Mouse (Mus musculus) cerebellum, adult 8-10 months (tissue): ENCODE results near the gene Eprs.
"Not testable (repeated sequence)": the region's sequence is repeated elsewhere in the genome, so short reads cannot be mapped to it uniquely, and the experiment has no call there.

Experiments used
- DNase-seq: peaks from one replicate; pipeline ENCODE4 v3.0.0; 2022

Gene Eprs

DNA sequence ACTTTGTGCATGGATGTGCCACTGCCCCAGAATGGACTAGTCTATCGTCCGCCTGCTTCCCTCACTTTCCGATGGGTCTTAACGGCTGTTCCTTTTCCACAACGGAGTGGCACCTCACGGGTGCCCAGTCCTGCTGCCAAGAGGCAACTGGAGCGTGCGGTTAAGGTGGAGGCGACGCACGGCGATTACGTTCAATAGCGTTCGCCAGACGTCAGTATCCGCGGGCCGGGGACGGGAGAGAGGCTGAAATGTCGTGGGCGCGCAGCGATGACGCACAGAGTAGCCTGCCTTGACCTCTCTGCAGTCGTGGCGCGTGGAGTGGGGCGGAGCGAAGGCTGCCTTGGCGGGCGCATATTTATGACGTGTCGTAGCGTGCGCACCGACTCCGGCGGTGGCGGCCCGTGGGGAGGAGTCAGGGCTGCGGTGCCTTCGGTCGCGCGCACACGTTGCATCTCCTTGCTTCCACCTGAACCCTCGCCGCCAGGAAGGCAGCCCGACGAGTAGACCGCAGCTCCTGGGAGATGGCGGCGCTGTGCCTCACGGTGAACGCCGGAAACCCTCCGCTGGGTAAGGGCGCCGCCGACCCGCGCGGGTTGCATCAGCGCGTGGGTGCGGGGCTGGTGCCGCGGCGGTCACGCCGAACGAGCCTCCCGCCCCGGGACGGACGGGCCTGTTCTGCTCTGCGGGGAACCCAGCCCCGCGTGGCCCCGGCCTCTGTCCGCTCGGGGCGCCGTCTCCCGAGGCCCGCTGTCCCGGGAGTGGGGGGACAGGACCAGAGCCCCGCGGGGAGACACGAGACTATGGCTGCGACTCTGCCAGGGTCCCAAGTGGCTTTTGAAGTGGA is at the start of gene Eprs:
Eprs (plus strand) TSS at position 368 of the 844 bp plus-strand sequence.
- DNase-seq, result peak; percentile 99

DNA sequence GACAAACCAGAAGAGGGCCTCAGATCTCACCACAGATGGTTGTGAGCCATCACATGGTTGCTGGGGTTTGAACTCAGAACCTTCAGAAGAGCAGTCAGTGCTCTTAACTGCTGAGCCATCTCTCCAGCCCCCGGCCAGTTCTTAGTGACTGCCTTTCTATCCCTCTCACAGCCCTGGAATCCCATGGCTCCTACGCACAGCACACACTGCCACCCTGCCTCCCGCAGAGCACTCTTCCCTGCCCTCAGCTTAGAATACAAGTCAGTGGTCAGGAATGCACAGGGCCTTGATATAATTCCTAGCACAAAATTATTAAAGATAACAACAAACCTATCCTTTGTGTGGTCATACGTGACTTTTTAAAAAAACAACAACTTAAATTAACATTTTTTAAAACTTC is 48.3 kb upstream of the Eprs start:
- DNase-seq, result no peak

DNA sequence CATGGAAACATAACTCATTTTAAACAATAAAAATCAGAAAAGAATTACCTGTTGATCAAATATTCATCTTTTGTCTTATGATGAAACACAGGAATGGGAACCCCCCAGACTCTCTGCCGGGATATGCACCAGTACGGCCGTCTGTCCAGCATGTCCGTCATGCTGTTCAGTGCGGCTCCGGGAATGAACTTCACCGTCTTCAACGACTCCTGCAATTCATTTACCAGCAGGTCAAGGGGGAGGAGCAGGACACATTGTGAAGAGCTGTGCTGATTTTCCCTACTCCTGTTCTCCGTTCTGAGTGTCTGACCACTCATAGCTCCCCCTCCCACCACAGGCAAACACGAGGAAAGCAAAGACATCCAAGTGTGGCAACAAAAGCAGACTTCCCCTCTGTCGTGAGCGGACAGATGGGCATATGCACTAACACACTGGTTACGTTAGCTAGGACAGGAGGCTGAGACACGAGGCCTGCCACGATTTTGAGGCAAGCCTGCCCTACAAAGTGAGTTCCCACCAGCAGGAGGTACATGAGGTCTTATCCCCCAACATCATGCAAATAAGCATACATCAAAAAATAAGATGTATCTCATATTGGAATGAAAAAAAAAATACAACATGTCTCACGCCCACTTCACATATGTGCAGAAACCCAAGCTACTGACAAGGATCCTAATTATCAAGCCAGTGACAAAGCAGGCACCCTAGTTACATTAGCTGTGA is 46.8 kb upstream of the Eprs start:
- no peak for DNase-seq

DNA sequence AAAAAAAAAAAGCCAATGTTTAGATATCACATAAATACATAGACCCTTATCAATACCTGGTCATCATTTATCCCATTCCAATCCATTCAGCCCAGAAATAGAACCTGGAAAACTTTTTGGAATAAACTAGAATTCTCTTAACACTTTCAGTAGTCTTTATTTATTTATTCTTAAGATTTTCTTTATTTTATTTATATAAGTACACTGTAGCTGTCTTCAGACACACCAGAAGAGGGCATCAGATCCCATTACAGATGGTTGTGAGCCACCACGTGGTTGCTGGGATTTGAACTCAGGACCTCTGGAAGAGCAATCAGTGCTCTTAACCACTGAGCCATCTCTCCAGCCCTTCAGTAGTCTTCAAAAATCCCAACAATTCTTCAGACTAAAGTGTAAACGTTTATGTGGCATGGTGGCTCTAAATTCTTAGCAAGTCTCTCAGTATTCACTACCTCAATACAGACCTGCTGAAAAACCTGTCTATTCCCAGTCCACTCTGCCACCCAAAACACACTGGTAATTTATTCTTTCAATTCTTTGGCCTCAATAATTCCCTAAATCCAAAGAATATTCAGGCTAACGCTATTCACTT is 35.0 kb upstream of the Eprs start:
- not testable (repeated sequence) for DNase-seq

DNA sequence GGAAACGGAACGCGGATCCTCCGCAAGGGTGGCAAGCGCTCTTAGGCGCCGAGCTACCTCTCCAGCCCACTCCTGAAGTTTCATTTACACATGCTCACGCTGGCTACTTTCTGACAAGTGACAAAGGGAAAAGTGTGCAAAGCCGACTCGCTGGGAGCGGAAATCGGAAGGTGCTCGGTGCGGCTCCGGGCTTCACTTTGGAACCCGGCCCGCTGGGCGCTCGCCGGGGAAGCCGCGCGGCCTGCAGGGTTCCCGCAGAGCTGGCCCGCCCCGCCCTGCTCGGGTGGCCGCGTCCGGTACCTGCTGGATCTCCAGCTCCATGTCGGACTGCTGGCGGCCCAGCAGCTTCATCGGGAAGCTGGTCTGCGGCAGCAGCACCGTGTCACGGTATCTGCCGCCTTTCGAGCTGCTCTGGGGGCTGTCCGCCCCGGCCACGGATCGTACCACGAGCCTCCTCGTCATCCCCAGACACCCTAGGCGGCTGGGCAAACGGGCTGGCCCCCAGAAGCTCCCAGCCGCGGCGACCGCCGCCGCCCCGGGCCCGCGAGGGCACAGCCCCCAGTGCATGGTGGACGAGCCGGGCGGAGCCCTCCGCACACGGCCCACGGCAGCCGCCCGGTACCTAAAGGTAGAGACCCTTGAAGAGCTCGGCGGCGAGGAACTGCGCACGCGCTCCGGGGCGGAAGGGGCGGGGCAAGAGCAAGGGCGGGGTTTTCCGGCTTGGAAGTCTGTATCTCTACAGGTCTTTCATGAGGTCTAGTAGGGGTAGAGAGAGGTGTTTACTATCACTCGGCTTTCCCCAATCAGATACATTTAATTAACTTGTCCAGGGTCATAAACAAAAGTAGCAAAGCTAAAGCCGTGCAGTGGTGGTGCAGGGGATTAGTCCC is 33.9 kb upstream of the Eprs start, which contains the start of gene Iars2:
Iars2 (minus strand) TSS at position 676 of the 890 bp plus-strand sequence.
- peak; percentile 93 for DNase-seq

DNA sequence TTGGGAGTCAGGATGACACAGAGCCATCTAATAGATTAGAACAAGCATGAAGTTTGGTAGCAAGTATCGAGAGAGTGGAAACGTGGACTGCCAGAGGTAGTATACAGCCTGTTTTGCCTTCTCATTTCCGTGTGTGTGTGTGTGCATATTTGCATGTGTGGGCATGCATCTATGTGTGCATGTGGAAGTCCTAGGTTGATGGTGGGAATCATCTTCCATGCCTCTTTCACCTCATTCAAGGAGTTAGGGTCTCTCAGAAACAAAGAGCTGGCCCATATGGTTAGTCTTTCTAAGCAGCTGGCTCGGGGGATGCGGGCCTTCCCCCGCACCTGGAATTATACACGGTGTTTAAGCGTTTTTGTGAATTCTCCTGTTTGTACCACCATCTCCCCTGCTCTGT is 33.0 kb upstream of the Eprs start:
- no peak for DNase-seq

DNA sequence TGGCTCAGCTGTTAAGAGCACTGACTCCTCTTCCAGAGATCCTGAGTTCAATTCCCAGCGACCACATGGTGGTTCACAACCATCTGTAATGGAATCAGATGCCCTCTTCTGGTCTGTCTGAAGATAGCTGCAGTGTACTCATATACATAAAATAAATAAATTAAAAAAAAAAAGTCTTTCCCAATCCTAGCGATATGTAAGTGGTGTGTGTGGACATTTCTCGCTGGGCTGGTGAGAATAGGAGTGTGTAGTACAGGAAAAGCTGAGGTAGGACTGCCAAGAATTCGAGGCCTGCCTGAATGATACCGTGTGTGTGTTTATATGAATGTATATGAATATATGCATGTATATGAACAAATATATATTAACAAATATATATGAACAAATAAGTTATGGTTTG is 31.5 kb upstream of the Eprs start:
- no peak for DNase-seq

DNA sequence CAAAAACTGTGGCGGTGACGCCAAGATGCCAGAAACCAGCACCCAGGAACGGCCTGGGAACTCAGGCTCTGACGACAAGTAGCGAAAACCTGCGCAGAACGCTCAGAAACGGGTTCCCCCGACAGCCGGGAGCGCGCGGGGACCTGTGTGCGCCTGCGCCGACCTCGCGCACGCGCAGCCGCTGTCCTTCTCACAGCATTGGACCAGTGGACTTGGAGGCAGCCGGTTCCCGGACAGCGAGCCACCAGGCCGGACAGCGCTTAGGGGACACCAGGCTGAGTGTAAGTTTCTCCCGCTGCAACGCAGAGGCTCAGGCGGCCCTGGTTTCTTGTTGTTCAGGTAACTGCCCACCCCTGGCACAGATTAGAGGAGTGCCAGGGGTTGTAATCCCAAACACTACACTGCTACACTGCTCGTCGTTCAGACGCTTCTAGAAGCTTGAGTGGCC is 30.8 kb upstream of the Eprs start, which contains the start of gene Bpnt1:
Bpnt1 (plus strand) TSS at position 167 of the 448 bp plus-strand sequence.
- peak; percentile 87 for DNase-seq

DNA sequence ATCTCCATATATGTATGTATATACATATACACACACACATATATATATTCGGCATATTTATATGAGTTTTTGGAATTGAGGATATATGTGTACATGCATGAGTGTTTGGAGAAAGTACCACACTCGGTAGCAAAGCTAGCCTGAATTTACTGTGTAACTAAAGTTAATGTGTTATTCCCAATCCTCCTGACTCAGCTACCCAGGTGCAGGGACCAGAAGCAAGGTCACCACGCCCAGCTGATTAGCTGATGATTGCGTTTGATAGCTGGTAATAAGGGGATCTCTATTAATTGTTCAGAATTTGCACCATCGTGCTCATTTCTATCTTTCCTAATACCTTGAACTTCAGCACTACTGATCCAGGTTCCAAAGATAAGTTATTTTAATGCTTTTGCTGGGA is 29.2 kb upstream of the Eprs start:
- no peak for DNase-seq

DNA sequence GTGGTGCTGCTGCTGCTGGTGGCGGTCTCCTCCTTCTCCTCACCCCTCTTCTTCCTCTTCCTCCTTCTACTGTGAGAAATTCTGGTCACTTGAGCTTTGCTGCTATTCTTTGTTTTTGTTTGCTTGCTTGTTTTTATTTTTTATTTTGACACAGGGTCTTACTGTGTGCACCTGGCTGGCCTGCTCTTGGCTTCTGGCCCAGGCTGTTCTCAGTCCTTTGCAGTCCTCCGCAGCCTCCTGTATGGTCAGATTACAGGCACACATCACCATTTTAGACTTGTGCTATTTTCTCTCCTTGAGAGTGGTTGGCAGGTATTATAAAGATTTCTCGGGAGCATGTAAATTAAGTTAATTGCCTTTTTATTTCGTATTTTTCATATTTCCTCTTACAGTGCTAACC is 28.7 kb upstream of the Eprs start:
- no peak for DNase-seq

DNA sequence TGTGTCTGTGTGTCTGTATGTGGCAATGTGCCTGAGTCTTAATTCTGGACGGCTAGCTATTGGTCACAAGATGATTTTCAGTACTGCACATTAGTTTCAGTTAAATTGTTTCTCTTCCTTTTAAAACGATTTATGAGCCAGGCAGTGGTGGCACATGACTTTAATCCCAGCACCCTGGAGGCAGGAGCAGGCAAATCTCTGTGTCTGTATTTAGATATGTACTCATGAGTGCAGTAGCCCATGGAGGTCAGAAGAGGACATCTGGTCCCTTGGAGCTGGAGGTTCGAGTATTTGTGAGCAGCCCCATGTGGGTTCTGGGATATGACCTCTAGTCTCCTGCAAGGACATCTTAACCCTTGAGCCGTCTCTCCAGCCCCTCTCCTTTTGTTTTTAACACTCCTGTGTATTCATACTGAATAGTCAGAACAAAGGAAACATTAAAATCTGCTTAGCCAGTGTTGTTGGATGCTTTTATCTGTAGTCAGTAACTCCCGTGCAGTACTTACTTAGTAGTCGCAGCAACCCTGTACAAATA is 27.5 kb upstream of the Eprs start:
- no peak for DNase-seq

DNA sequence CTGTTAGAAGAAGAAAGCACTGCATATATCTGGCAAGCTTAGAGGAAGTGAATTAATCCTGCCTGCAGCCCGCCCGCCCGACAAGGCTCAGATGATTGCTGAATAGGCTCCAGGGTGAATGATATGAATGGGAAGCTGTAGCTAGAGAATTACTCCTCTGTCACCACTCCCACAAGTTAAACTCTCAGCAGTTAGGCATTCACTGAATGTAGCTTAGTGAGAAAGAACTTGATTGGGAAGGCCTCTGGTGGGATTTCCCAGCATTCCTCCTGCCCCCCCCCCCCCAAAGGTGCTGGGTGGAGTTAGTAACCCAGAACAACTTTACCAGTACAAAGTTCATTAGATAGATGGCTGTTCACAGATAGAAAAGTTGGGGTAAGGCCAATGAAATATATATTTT is 26.3 kb upstream of the Eprs start:
- DNase-seq, result no peak

DNA sequence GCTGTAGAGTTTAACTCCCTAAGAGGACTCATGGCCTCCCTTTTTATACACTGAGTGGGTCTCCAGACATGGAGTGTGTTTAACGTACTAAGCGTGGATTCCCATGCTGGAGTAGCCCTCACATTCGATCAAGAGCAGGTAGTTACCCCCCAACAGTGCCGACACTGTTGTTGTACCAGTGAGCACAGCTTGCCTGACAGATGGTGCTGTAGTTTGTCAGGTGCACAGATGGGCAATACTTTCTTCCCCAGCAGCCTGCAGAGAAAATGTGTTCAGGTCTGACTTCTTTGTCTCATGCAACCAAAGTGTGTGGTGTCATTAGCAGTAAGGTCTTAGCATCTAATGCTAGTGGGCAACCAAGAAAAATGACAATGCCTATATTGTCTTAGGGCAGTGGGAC is 20.4 kb upstream of the Eprs start:
- DNase-seq, result peak; percentile 47

DNA sequence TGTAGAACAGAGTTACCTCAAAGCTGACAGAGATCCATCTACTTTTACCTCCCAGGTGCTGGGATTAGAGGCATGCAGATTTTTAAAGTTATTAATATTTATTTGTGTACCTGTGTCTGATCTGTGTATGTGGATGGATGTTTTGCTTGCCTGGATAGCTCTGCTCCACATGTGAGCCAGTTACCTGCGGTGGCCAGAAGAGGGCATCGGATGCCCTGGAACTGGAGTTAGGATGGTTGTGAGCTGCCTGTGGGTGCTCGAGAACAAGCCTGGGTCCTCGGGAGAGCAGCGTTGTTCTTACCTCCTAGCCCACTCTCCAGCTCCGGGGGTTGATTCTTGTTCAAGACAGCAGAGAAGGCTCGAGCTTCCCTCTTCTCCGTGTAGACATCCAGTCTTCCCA is 19.4 kb upstream of the Eprs start:
- no peak for DNase-seq

DNA sequence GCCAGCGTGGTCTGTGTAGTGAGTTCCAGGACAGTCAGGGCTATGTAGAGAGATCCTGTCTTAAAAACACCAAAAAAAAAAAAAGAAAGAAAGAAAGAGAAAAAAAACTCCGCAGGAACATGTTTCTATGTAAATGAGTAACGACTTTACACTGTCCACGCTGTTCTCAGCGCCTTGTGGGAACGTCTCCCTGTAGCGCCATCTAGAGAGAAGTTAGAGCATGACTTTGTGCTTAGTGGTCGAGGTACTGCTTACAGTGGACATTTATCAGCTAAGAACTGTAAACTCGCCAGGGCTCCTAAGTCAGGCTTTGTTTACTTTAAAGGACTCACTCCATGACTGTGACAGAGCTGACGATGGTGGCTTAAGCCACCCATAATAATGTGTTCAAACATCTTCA is 16.7 kb upstream of the Eprs start:
- no peak for DNase-seq

DNA sequence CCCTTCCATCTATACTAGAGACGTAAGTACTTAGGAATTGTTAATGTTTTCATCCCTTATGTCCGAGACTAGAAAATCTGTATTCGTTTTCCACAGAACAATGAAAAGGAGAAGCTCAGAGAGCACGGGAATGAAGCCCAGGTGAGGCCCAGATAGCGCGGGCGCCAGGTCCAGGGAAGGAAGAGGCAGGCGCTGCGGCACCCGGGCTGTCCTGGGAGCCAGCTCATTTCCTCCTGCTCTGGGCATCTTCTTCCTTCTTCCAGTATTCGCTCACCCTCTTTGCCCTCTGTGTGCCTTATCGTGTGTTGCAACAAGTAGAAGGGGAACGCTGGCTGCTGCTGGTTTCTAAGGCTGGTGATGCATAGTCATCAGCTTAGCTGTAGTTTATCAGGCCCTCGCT is 13.1 kb upstream of the Eprs start:
- no peak for DNase-seq

DNA sequence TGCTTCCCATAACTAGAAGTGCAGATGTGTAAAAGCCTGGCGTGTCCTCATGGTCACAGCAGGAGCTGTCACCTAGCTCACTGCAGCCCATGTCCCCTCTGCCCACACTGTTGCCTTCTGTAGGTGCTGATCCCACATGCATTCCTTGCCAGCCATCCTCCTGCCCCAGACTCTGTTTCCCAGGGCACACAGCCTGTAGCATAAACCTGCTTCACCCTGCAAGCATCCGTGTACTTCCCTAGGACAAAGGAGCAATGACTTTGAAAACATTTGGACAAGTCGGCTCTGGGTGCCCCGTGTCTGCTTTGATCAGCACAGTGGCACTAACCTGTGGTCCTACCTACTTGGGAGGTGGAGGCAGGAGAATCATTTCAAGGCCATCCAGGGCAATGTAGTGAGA is 12.2 kb upstream of the Eprs start:
- DNase-seq, result no peak

DNA sequence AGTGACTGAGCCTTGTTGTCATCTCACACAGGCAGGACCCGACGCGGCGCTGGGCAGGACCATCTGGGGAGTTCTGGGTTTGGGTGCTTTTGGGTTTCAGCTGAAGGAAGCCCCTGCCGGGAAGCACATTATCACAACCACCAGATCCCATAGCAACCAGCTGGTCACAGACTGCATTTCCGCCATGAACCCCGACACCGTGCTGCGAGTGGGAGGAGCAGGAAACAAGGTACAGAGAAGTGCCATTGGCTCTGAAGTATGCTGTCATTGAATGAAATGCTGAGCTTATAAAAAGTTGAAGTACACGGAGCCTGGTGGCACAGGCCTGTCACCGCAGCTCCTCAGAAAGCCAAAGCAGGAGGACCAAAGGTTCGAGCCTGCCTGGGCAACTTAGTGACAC is 10.7 kb upstream of the Eprs start:
- no peak for DNase-seq

DNA sequence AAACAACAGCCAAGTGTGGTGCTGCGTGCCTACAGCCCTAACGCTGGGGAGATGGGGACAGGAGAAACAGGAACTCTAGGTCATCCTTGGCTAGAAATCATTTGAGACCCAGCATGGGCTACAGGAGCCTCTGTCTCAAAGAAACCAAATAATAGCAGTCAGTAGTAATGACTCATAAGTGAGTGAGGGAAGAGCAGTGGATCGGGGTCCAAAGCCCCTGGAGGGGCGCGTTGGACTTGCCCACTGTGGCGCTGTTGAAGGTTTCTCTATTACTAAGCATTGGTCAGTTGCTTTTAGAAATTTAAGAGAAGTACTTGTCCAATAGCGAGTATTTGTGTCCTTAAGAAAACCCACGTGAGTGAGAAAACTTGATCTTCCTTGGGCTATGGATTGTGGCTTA is 9.5 kb upstream of the Eprs start:
- no peak for DNase-seq

DNA sequence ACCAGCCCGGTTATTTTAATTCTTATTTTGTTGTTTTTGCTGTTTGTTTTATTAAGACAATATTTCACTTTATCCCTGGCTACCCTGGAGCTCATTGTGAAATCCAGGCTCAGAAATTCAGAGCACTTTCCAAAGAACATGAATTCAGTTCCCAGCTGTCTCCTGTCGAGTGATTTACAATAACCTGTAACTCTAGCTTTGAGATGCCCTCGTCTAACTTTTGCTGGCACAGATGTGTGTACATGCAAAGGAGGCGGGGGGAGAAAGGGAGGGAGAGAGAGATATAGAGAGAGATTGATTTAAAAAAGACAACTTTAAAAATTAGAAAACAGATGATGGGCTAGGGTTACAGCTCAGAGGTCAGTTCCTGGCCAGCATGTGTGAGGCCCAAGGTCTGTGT is 8.1 kb upstream of the Eprs start:
- no peak for DNase-seq

DNA sequence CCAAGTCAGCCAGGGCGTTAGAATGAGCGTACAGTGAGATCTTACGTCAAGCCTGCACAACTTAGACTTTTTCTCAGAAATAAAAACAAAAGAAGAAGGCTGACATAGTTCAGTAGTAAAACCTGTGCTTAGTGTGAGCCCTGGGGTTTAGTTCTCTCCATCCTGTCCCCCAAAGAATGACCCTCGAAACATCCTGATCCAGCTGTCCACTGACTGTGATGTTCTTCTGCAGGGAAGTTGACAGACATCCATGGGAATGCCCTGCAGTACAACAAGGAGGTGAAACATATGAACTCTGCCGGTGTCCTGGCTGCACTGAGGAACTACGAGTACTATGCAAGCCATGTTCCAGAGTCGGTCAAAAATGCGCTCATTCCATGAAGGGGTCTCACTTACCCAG is 6.6 kb upstream of the Eprs start:
- no peak for DNase-seq

DNA sequence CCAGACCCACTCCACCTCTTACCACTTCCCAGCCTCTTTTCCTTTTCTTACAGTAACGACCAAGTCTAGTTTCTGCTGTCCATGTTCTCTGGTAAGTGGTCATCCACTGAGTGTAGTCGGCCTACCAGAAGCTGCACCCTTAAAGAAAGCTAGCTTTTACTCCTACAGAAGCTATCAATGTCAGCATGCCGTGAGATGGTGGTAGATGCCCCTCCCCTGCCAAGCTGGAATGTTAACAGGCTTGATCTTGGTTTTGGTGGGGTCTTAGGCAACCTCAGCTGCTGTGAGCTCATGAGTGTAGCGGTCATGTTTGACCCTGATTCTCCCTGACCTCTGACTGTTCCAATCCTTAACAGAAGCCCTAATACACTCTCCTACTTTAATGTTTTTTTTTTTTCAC is 4.6 kb upstream of the Eprs start:
- no peak for DNase-seq
